Mouse (Mus musculus) bone marrow, adult 2 months (tissue): ENCODE data around the gene Orm3. TPM values are rescaled to one million over a fixed set of nuclear protein-coding genes. Genes with fewer than 3 reads are reported as not detected.

Experiments used
- H3K27ac ChIP-seq: fragments of 200-500 bp; 2 replicates; pipeline ENCODE4 v1.5.1; 2012; ENCODE audit warnings: low read depth, mild to moderate bottlenecking, control low read depth, inconsistent platforms, low read length; ENCODE audit not compliant: control insufficient read depth, poor library complexity, insufficient read depth
- H3K4me1 ChIP-seq: fragments of 200-500 bp; 2 replicates; pipeline ENCODE4 v1.6.1; 2011; ENCODE audit warnings: low read length; ENCODE audit not compliant: control insufficient read depth, insufficient read depth
- H3K4me3 ChIP-seq: fragments of 200-500 bp; replicated peaks from 2 replicates; pipeline ENCODE3; 2011; ENCODE audit warnings: mild to moderate bottlenecking, low read depth, low read length, control low read depth; ENCODE audit not compliant: control insufficient read depth
- CTCF ChIP-seq: fragments of 200-500 bp; IDR thresholded peaks from 2 replicates; pipeline ENCODE4 v1.5.1; 2011; ENCODE audit warnings: low read length, control low read depth; ENCODE audit not compliant: control insufficient read depth, insufficient read depth
- POLR2A ChIP-seq: fragments of 200-500 bp; IDR thresholded peaks from 2 replicates; pipeline ENCODE4 v1.6.1; 2011; ENCODE audit warnings: low read depth, mild to moderate bottlenecking, control low read depth, low read length, borderline replicate concordance; ENCODE audit not compliant: control insufficient read depth
- WGBS: fragments of 180-500 bp; shearing (Covaris S2); methylation state at CpG from one replicate; pipeline ENCODE4 v1.1.7; 2018; 5-methylcytosine and 5-hydroxymethylcytosine counted together
- polyA plus RNA-seq: library from polyadenylated mRNA; stranded (reverse); fragments of >200 nt; gene quantifications from 2 replicates; pipeline ENCODE4 v1.2.4, GENCODE M21; 2011; ENCODE audit warnings: low replicate concordance; ENCODE audit not compliant: missing spikeins, insufficient read depth, insufficient read length

The Orm3 gene
- polyA plus RNA-seq, 1 experiment = not detected

DNA sequence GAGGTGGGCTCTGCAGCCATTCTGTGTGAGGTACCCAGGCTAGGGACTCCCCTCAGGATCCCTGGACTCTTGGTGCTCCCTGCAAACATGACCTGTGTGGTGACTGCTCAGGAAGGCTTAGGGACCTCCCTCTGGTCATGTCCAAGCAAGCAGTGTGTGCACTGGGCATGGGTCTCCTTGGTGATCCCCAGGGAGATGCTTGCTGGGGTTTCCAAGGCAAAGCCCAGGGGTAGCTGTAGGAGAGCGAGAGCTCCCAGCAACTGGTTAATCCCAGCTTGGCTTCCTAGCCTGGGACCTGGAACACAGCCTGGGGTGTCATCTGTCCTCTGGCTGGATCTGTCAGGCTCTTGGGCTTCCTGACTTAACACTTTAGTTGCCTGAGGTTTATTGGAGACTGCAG, 19.4 kb downstream of the Orm3 start:
- H3K4me1 ChIP-seq = peaks cover 4% of the 10 kb centered on the region; the same call in 1 of the 2 replicates
- WGBS = 93% methylated on average over 1 of the region's 1 CpGs
- TF ChIP-seq POLR2A (no peak), CTCF (no peak)
- no peak overlapping the region for H3K4me3 ChIP-seq
- H3K27ac ChIP-seq = peak overlapping the region; percentile 89

DNA sequence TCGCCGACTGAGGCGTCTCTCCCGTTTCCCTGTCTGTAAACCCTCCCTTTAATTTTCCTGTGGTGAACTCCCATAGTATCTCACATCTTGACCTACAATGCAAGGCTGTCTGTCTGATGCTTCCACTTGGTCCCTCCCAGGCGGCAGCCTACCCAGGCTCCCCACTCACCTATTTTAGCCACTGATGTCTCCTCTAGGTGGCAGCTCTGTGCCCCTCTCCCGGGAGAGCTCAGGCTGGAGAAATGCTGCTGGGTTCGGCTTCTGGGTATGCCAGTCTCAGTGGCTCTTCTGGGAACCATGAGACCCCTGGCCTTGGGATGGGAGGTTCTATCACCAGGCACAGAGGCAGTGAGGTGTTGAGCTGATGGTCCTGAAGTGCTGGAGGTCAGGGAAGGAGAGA, 21.5 kb downstream of the Orm3 start:
- no peak for TF ChIP-seq POLR2A
- TF ChIP-seq CTCF = peak; percentile 38; the same call in 1 of the 2 replicates
- WGBS = 70% methylated on average over 7 of the region's 7 CpGs
- Histone ChIP-seq H3K4me1 (peaks cover 4% of the 10 kb centered on the region), H3K4me3 (no peak overlapping the region), H3K27ac (no peak overlapping the region)

DNA sequence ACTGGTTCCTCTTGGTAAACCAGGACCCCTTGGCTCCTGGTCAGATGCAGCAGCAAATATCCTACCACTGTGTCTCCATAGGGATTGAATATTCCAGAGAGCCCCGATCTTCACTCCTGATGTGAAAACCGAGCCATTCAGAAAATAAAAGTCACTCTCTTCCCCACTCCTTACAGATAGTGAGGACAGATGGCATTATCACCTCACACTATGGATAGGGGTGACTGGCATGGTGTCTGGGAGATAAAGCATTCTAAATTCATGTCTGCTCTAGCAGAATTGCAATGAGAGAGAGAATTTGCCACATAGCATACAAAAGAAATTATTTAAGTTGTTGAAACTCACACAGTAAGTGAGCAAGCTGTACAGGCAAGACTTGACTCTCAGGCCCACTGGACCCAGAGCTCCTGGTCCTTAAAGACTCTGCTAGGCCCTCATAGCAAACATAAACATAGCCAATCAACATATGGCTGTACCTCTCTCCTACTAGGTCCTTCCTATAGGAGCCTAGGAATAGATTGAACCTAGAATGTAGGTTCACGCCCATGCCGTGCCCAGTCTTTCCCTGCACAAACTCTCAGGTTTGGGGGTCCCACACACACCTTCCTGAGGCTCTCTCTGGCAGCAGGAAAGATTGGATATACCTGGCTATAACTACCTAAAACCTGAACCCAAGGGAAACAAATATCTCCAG, 26.9 kb downstream of the Orm3 start:
- TF ChIP-seq POLR2A (no peak), CTCF (no peak)
- H3K4me1 ChIP-seq = peaks cover 11% of the 10 kb centered on the region
- no peak overlapping the region for H3K4me3 ChIP-seq
- H3K27ac ChIP-seq = peak overlapping the region; percentile 38
- WGBS = 66% methylated on average over 4 of the region's 4 CpGs

DNA sequence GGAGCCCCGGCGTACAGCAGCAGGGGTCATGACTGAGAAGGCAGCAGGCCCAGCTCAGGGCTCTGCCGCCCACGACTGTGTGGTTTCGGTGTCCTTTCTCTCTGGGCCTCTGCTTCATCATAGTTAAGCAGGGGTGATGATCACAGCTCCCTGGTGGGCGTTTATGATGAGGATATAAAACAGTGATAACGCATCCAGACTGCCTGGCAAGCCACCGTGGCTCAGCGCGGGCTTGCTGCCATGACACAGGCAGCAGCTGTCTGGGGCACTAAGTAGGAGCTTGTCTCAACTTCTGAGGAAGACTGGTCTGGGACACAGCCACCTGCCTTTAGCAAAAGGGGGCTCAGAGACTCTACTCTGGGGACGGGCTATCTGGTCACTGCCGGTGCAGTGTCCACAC, 27.5 kb downstream of the Orm3 start:
- WGBS = 66% methylated on average over 12 of the region's 12 CpGs
- TF ChIP-seq POLR2A (no peak), CTCF (no peak)
- Histone ChIP-seq H3K27ac (peak overlapping the region; percentile 38), H3K4me1 (peaks cover 13% of the 10 kb centered on the region), H3K4me3 (no peak overlapping the region)

DNA sequence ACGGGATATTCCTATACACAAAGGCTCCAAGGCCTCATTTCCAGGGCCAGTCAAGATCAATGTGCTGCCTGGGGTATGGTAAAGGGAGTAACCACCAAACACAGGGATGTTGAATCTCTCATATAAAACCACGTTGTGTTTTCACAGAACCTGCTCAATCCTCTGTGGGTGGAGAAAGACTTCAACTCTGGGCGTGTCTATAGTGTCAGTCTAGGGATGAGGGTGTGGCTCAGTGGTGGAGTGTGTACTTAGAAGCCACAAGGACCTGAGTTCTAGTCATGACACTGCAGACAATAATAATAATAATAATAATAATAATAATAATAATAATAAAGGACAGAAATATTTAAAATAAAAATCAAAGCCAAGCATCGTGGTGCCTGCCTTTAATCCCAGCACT, 28.3 kb downstream of the Orm3 start:
- TF ChIP-seq POLR2A = no peak
- no peak for TF ChIP-seq CTCF
- peaks cover 18% of the 10 kb centered on the region for H3K4me1 ChIP-seq
- no peak overlapping the region for H3K4me3 ChIP-seq
- H3K27ac ChIP-seq = peak overlapping the region; percentile 38
- WGBS = 77% methylated on average over 4 of the region's 4 CpGs

DNA sequence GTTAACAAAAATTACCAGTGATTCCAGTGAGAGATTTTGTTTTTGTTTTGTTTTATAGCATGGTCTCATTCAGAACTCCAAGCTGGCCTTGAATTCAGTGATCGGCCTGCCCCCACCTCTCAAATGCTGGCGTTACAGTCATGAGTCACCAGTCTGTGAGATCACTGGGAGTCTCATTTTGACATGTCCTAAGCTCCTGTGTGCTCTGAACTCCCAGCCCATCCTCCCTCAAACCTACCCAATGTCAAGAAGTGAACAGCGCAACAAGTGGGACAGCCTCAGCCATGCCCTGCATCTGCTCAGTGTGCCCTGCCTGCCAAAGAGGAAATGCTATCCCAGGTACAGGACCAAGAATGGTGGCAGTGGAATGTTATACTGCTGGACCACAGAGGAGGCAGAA, 29.3 kb downstream of the Orm3 start:
- 72% methylated on average over 3 of the region's 3 CpGs for WGBS
- Histone ChIP-seq H3K27ac (peak overlapping the region; percentile 88), H3K4me3 (no peak overlapping the region), H3K4me1 (peaks cover 25% of the 10 kb centered on the region)
- TF ChIP-seq CTCF (no peak), POLR2A (no peak)

DNA sequence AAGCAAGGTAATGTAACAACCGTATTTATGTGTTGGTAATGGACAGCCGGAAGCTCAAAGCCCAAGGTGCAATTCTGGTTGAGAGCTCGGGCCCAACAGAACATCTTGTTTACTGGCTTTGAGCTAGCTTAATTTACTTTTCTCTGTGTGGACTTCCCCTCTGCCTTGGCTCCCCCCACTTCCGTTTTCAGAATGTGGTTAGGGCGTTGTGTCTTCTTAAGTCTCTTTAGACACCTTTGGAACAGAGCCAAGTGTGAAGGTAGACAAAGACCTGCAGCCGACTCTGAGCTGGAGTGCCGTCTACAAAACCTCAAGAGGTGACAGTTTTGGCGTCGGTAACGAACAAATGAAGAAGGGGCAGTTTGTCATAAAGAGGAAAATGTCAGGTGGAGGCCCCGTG, 29.8 kb downstream of the Orm3 start:
- TF ChIP-seq POLR2A = no peak
- no peak for TF ChIP-seq CTCF
- peaks cover 29% of the 10 kb centered on the region for H3K4me1 ChIP-seq
- WGBS = 5% methylated on average over 11 of the region's 11 CpGs
- H3K4me3 ChIP-seq = peak overlapping the region; percentile 55
- H3K27ac ChIP-seq = peak overlapping the region; percentile 88

DNA sequence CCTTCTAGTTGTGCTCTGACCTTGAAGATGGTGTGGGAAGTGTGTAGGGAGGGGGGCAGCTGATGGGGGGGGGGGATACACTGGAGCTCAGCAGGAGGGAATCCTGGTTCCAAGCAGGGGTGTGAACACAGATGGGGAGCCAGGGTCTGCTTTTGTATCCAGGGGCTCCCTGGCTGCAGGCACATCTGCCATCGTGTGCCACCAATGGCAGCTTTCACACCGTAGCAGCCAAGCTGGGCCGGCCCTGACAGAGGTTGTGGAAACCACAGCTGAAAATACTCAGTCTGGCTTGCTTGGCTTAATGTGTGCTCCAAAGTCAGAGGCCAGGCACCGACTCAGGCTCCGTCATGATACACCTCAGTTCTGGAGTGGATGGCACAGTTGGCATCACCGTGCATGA, 32.1 kb downstream of the Orm3 start:
- TF ChIP-seq CTCF = no peak
- no peak for TF ChIP-seq POLR2A
- H3K4me1 ChIP-seq = peaks cover 32% of the 10 kb centered on the region
- H3K27ac ChIP-seq = peak overlapping the region; percentile 0; the same call in 1 of the 2 replicates
- H3K4me3 ChIP-seq = no peak overlapping the region
- 81% methylated on average over 6 of the region's 6 CpGs for WGBS

DNA sequence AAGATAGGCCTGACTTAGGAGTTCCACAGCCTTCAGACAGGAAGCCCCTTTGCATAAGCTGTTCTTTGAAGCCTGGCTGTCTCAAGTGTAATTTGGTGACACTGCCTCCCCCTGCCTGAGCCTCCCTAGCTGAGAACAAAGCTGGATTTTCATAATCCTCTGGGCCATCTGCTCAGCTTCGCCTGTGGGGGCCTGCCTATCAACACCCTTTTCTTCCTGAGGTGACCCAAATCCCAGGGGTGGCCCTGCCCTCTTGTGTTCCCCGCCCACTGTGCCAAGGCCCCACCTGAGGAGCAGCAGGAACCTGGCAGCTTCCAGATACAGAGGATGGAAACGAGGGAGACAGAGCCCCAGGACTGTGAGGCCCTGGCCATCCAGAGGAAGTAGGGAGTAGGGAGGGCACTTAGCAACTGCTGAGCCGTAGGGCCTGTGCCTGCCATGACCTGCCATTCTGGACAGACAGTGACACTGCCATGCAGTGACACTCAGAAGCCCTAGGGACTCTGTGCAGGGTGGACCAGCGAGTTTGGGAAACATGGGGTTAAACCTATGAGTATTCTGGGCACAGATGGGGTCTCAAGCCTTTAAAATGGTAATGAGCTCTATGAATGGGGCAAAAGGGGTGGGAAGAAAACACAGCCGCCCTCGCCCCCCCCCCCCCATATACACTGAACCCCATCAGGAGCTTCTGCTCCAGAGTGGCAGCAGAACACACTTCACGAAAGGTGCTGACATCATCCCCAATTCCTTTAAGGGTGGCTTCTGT, 33.3 kb downstream of the Orm3 start:
- WGBS = 35% methylated on average over 8 of the region's 8 CpGs
- no peak for TF ChIP-seq CTCF
- no peak for TF ChIP-seq POLR2A
- Histone ChIP-seq H3K4me1 (peaks cover 29% of the 10 kb centered on the region), H3K4me3 (no peak overlapping the region), H3K27ac (peak overlapping the region; percentile 67)
